Mouse (Mus musculus): Measurements from ENCODE around the gene Hist2h3b. TPM values are rescaled to one million over a fixed set of nuclear protein-coding genes. Genes with fewer than 3 reads are reported as not detected.
A peak's percentile ranks its signal among the peaks of the same experiment; 100 is the strongest.
"Not testable (repeated sequence)": the region's sequence is repeated elsewhere in the genome, so short reads cannot be mapped to it uniquely, and the experiment has no call there.

Hist2h3b gene
- polyA plus RNA-seq, 1 experiment from 2014 or later: 113 TPM

DNA sequence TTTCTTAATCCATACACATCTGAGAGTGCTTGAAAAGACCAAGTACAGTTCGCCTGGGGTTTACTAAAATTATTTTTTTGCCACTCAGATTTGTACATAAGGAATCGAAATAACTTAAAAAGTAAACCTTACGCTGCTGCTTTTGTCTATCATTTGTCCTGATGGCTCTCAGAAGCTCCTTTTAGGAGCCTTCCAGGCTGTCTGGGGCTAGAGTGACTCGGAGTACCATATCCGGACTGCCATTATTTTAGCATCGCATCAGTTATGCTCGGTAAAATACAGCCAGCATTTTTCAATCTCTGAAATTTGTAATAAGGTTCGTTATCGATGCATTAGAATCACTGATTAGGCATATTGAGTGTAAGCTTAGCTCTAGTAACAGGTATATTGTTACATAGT lies 27.7 kb upstream of the Hist2h3b start:
- Histone ChIP-seq H3K36me3 (no peaks in the 10 kb centered on the region), H3K27ac (peak overlapping the region; percentile 89), H3K27me3 (replicated peaks) (no peaks in the 10 kb centered on the region), H3K9me3 (replicated peaks) (no peaks in the 10 kb centered on the region), H3K4me3 (peak overlapping the region; percentile 37; the same call in 1 of the 2 replicates), H3K9ac (peak overlapping the region; percentile 91), H3K4me1 (peaks cover 60% of the 10 kb centered on the region), H3K4me2 (peak overlapping the region; percentile 54)
- no peak for ATAC-seq
- 75% methylated on average over 9 of the region's 9 CpGs for WGBS (ENCODE audit: insufficient replicate concordance)

DNA sequence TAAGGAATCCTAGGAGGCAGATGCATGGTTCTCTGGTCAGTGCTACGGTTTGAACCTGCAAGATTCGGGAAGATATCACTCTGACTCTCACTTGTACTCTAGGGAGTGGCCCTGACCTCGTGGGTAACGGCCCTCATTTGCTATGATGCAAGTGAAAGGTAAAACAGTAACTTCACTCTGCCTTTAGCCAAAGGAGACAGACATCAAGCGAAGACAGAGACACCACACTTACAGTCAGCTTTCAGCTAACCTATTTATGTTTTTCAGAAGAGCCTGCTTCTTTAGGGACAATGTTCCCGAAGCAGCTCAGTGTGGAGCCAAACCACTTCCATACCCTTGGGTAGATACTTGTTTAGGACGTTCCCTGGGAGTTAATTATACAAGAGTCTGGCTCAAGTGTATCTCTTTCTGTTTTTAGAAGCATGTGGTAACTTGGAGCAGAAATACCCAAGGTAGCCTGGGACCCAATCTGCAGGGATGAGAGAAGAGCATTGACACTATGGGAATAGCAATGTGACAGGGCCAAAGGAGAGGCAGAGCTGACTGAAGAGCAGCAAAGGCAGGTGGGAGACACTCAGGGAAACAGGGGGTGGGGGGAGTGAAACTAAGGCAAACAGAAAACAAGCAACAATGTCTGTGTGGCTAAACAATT lies 24.4 kb upstream of the Hist2h3b start:
- H3K4me2 ChIP-seq: peak overlapping the region; percentile 81
- H3K9ac ChIP-seq: peak overlapping the region; percentile 91
- H3K27ac ChIP-seq: peak overlapping the region; percentile 99
- H3K27me3 ChIP-seq (replicated peaks): no peaks in the 10 kb centered on the region
- H3K36me3 ChIP-seq: no peaks in the 10 kb centered on the region
- peak overlapping the region; percentile 65 for H3K4me3 ChIP-seq
- ATAC-seq: no peak
- H3K9me3 ChIP-seq (replicated peaks): no peaks in the 10 kb centered on the region
- 67% methylated on average over 7 of the region's 7 CpGs for WGBS (ENCODE audit: insufficient replicate concordance)
- peaks cover 51% of the 10 kb centered on the region for H3K4me1 ChIP-seq

DNA sequence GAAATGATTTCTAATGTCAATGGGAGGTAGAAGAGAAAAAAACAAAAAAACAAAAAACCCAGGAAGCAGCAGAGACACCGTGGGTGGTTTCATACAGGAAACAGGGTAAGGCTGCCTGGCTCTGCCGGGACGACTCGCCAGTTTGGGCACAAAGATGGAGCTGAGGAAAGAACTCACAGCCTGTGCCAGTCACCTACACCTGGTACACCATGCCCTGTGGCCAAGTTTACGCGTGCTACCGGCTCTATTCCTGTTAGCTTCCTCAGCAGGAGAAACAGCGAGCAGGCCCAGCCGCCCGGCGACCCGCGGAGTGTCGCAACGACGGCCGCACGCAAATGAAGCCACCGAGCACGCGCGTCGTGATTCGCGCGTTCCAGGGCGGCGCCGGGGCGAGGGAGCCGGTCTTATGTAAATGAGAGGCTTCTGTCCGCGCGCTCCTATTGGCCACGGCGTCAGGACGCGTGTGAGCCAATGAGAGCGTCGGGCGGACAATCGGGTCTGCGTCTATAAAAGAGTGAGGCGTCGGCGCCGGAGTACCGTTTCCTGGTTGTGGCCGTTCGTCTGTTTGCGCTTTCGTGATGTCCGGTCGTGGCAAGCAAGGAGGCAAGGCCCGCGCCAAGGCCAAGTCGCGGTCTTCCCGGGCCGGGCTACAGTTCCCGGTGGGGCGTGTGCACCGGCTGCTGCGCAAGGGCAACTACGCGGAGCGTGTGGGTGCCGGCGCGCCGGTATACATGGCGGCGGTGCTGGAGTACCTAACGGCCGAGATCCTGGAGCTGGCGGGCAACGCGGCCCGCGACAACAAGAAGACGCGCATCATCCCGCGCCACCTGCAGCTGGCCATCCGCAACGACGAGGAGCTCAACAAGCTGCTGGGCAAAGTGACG lies 23.2 kb upstream of the Hist2h3b start, which contains the start of gene Hist2h2aa1:
TSS of gene Hist2h2aa1 (plus strand) at position 495 of the 884 bp plus-strand sequence.
- H3K27ac ChIP-seq: peak within 1 kb of the TSS; percentile 99
- H3K9me3 ChIP-seq (replicated peaks); H3K36me3 ChIP-seq; H3K27me3 ChIP-seq (replicated peaks): not testable (repeated sequence)
- peak within 1 kb of the TSS; percentile 81 for H3K4me2 ChIP-seq
- peak; percentile 76 for ATAC-seq
- peak within 1 kb of the TSS; percentile 91 for H3K9ac ChIP-seq
- WGBS (ENCODE audit: insufficient replicate concordance): under 1% methylated on average over 44 of the region's 88 CpGs
- peak within 1 kb of the TSS; percentile 65 for H3K4me3 ChIP-seq
- H3K4me1 ChIP-seq: peaks cover 63% of the 10 kb centered on the region

DNA sequence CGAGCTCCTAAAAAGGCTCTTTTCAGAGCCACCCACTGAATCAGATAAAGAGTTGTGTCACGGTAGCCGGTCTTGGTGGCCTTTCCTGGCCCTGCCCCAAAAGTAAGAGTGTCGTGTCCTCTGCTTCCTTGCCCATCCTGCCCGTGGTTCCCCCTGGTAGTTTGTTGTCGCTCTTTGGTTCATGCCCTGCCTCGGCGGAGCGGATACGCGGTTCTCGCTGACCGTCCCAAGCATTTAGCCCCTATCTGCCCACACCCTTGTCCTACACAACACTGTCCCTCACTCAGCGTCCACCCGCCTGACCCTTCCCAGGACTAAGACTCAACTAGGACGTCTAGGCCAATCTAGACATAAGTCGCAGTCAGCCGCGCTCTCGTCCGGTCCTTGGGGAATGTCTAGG lies 22.4 kb upstream of the Hist2h3b start:
- not testable (repeated sequence) for ATAC-seq; H3K36me3 ChIP-seq; H3K9me3 ChIP-seq (replicated peaks); H3K27me3 ChIP-seq (replicated peaks)
- Histone ChIP-seq H3K4me1 (peaks cover 65% of the 10 kb centered on the region), H3K4me2 (peak overlapping the region; percentile 43), H3K4me3 (peak overlapping the region; percentile 39), H3K27ac (peak overlapping the region; percentile 92), H3K9ac (0 out of 2 replicates have a peak overlapping the region, but pooled peaks have one; percentile 50)
- WGBS (ENCODE audit: insufficient replicate concordance): under 1% methylated on average over 10 of the region's 21 CpGs

DNA sequence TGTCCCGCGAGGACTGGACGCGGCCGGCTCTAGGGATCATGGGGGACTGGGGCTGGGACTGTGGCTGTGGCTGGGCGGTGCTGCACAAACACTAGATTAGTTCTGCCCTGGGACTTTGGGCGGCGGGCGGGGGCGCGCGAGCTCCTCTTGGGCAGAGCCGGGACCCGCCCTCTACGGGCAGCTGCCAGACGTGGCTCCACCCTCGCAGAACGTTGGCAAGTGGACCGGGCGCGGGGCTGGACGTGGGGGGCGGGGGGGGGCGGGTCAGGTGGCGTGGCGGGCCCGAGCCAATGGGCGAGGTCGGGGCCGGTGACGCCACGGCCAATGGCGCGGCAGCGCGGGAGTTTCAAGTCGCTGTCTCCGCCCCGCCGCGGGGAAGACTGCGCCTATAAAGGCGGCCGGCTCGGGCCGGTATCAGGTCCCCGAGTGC lies 22.0 kb upstream of the Hist2h3b start, which contains the start of gene Hist2h3c1:
TSS of gene Hist2h3c1 (plus strand) at position 259 of the 430 bp plus-strand sequence.
- not testable (repeated sequence) for H3K9me3 ChIP-seq (replicated peaks); H3K36me3 ChIP-seq; H3K27me3 ChIP-seq (replicated peaks)
- Histone ChIP-seq H3K4me2 (peak within 1 kb of the TSS; percentile 71), H3K27ac (peak within 1 kb of the TSS; percentile 96), H3K4me1 (peaks cover 62% of the 10 kb centered on the region), H3K4me3 (peak within 1 kb of the TSS; percentile 61), H3K9ac (peak within 1 kb of the TSS; percentile 87)
- peak; percentile 86 for ATAC-seq
- WGBS (ENCODE audit: insufficient replicate concordance): no CpG with 5 or more reads among the region's 47 CpGs

DNA sequence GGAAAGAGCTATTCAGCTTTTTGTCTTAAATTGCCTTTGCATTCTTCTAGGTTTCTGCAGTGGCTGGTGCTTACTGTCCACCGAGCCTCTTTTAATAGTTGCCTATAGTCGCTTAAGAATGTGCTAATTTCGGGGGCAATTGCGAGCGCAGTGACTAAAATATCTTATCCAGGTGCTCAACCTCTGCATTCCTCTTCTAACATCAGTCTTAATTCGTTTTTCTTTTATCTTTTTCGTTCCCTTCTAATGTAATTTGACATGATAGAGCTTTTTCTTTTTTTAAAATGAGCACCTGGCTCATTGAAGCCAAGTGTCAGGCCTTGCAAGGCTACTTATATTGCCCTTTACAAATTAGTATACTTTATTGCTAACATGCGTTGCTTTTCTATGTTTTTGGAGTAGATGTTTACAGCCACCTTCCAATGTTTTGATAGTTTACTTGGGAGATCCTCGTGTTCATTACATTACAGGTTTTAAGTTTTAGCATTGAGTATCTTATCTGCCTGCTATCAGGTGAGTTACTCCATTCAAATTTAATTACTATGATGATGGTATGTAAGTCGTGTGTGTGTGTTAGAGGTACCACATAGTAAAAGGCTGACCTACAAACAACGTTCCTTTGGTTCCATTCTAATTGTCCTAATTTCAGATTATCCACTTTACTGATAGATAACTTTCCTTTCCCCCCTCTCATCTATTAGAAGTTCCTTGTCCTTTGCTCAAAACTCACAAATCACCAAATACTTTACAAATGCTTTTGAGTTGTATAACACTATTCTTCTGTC lies 20.9 kb upstream of the Hist2h3b start:
- Histone ChIP-seq H3K27ac (peak overlapping the region; percentile 96), H3K9ac (peak overlapping the region; percentile 87), H3K4me3 (peak overlapping the region; percentile 61), H3K36me3 (no peaks in the 10 kb centered on the region), H3K27me3 (replicated peaks) (no peaks in the 10 kb centered on the region), H3K9me3 (replicated peaks) (no peaks in the 10 kb centered on the region), H3K4me2 (peak overlapping the region; percentile 71), H3K4me1 (peaks cover 59% of the 10 kb centered on the region)
- under 1% methylated on average over 11 of the region's 11 CpGs for WGBS (ENCODE audit: insufficient replicate concordance)
- no peak for ATAC-seq

DNA sequence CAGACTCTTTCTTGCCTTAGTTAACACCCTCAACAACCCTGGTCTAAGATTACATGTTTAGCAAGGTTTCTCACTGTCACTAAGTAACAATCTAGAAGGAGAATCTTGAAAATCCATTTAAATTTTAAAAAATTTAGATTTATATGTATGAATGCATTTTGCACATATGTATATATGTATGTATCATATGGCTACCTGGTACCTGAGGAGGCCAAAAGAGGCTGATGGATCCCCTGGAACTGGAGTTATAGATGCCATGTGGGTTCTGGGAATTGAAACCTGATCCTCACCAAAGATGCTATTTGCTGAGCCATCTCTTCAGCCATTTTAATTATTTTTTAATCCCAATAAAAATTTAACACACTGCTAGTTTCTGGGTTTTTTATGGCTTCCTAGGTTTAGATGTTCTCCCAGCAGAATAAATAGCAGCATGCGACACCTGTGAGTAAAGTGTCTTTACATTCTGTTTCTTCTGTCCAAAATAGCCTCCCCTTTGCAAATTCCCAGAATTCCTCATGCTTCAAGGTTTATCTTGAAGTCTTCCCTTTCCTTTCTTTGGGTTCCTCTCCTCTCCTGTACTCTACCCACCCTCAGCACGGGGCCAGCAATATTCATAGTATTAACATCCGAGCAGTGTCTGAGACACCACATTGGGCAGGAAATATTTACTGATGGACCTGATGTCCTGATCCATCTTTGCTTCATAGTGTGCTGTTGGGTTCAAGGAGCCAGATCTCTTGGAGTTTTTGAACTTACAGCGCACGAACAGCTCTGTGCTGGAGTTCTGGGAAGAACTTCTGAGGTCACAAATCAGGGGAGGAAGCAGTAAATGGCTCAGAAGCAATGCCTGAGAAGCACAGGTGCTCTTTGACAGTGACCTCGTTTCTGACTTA lies 20.1 kb upstream of the Hist2h3b start:
- H3K9me3 ChIP-seq (replicated peaks): no peaks in the 10 kb centered on the region

DNA sequence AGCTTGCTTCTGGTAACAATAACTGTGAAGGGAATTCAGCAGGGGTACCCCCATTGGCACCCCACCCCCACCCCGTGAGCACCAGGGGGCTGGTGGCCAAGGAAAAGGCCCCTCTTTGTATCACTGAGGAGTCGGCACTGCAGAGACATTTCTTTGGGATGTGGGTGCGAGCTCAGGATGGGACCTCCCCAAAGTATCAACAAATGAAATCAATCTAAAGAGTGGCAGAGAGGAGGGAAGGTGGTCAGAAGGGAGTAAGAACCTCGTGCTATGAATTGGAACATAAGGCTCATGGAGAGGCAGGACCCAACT lies 19.5 kb upstream of the Hist2h3b start:
- Histone ChIP-seq H3K9me3 (replicated peaks) (no peaks in the 10 kb centered on the region), H3K36me3 (no peaks in the 10 kb centered on the region), H3K4me2 (peak overlapping the region; percentile 71), H3K4me1 (peaks cover 60% of the 10 kb centered on the region), H3K4me3 (peak overlapping the region; percentile 61), H3K9ac (peak overlapping the region; percentile 87), H3K27me3 (replicated peaks) (no peaks in the 10 kb centered on the region), H3K27ac (peak overlapping the region; percentile 96)
- no peak for ATAC-seq
- WGBS (ENCODE audit: insufficient replicate concordance): 57% methylated on average over 4 of the region's 4 CpGs

More for the DNA sequence above, 20.1 kb upstream of the Hist2h3b start:
- H3K4me3 ChIP-seq: peak overlapping the region; percentile 61
- H3K9ac ChIP-seq: peak overlapping the region; percentile 87
- H3K4me2 ChIP-seq: peak overlapping the region; percentile 71
- H3K27ac ChIP-seq: peak overlapping the region; percentile 96
- H3K27me3 ChIP-seq (replicated peaks): no peaks in the 10 kb centered on the region
- peaks cover 60% of the 10 kb centered on the region for H3K4me1 ChIP-seq
- ATAC-seq: no peak
- no peaks in the 10 kb centered on the region for H3K36me3 ChIP-seq
- 41% methylated on average over 6 of the region's 6 CpGs for WGBS (ENCODE audit: insufficient replicate concordance)

DNA sequence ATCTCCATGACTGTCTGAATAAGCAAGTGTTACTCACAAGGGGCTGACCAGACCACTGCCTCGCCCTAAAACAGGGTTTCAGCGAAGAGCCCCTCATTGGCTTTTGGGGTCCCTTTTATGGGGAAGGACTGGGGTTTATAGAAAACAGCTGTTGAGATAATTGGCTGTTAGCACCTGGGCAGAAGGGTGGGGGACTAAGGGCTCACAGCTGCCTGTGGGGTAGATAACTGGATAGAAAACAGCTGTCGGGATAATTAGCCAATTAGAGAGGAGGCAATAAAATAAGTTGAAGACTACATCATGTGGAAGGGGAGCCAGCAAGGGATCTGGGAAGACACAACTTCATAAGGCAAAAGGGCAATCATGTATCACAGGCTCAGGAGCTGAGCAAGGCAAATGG lies 17.6 kb upstream of the Hist2h3b start:
- H3K9me3 ChIP-seq (replicated peaks): no peaks in the 10 kb centered on the region
- H3K4me3 ChIP-seq: no peak overlapping the region
- ATAC-seq: no peak
- H3K4me1 ChIP-seq: peaks cover 71% of the 10 kb centered on the region
- H3K27me3 ChIP-seq (replicated peaks): no peaks in the 10 kb centered on the region
- WGBS (ENCODE audit: insufficient replicate concordance): 49% methylated on average over 3 of the region's 3 CpGs
- peak overlapping the region; percentile 57 for H3K9ac ChIP-seq
- peak overlapping the region; percentile 32 for H3K4me2 ChIP-seq
- peak overlapping the region; percentile 96 for H3K27ac ChIP-seq
- no peaks in the 10 kb centered on the region for H3K36me3 ChIP-seq

DNA sequence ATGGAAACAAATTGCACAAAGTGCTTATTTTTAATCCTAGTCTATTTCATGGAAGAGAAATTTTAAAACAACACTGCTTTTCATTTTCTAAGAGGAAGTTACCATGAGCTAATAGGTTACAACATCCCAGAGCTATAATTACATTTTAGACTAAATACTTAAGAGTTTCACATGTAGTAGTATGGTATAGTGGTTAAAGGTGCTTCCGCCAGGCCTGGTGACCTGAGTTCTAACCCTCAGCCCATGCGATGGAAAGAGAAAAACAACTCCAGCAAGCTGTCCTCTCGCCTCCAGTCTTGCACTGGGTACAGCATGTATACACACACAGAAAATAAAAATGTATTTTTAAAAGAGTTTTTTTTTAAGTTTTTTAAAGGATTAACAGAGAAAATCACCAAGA lies 16.7 kb upstream of the Hist2h3b start:
- no peak overlapping the region for H3K9ac ChIP-seq
- WGBS (ENCODE audit: insufficient replicate concordance): 81% methylated on average over 3 of the region's 3 CpGs
- H3K9me3 ChIP-seq (replicated peaks): no peaks in the 10 kb centered on the region
- H3K4me1 ChIP-seq: peaks cover 78% of the 10 kb centered on the region
- no peaks in the 10 kb centered on the region for H3K27me3 ChIP-seq (replicated peaks)
- no peaks in the 10 kb centered on the region for H3K36me3 ChIP-seq
- H3K4me2 ChIP-seq: no peak overlapping the region
- H3K27ac ChIP-seq: no peak overlapping the region
- H3K4me3 ChIP-seq: no peak overlapping the region
- no peak for ATAC-seq

Data from liver, embryonic 12.5 days (tissue).